Mouse (Mus musculus) megakaryocyte, embryonic 14.5 days (primary cell): ENCODE measurements around the gene Cplane1.

ENCODE experiments used
- FLI1 ChIP-seq: IDR thresholded peaks from 2 replicates; pipeline ENCODE4 v1.6.1; 2012; ENCODE audit warnings: low read length, inconsistent platforms, mixed read lengths
- GATA1 ChIP-seq: IDR thresholded peaks from 3 replicates; pipeline ENCODE4 v1.6.1; 2012; ENCODE audit warnings: mixed read lengths, low read length, inconsistent platforms, borderline replicate concordance

GRCm38 (mm10) chr15:8279320-8279779 lies 110.4 kb downstream of the Cplane1 start:
- TF ChIP-seq GATA1 (no peak), FLI1 (no peak)
